Mouse (Mus musculus) neural tube, embryonic 13.5 days (tissue): ENCODE results near the gene Gm49361. TPM values are rescaled to one million over a fixed set of nuclear protein-coding genes. Genes with fewer than 3 reads are reported as not detected.

ENCODE experiments used
- ATAC-seq: fragments of 200-750 bp; cut with Nextera tagmentation; 2 replicates; pipeline ENCODE4 v1.8.0; 2017; ENCODE audit warnings: low read depth, mild to moderate bottlenecking, moderate TSS enrichment, moderate library complexity
- H3K27ac ChIP-seq: fragments of 300-500 bp; sonication (generic); replicated peaks from 2 replicates; pipeline ENCODE4 v1.5.1; 2015; ENCODE audit warnings: moderate library complexity, mild to moderate bottlenecking, inconsistent platforms
- H3K27me3 ChIP-seq: fragments of 300-500 bp; sonication (generic); 2 replicates; pipeline ENCODE4 v1.6.1; 2015; ENCODE audit warnings: mild to moderate bottlenecking, inconsistent platforms
- H3K36me3 ChIP-seq: fragments of 300-500 bp; sonication (generic); 2 replicates; pipeline ENCODE4 v1.6.1; 2015; ENCODE audit warnings: mild to moderate bottlenecking, inconsistent platforms
- H3K4me1 ChIP-seq: fragments of 300-500 bp; sonication (generic); replicated peaks from 2 replicates; pipeline ENCODE4 v1.6.1; 2015; ENCODE audit warnings: inconsistent platforms
- H3K4me2 ChIP-seq: fragments of 300-500 bp; sonication (generic); 2 replicates; pipeline ENCODE4 v1.6.1; 2015; ENCODE audit warnings: inconsistent platforms, mild to moderate bottlenecking, moderate library complexity
- H3K4me3 ChIP-seq: fragments of 300-500 bp; sonication (generic); 2 replicates; pipeline ENCODE4 v1.5.1; 2015; ENCODE audit warnings: mild to moderate bottlenecking, inconsistent platforms
- H3K9ac ChIP-seq: fragments of 300-500 bp; sonication (generic); 2 replicates; pipeline ENCODE4 v1.6.1; 2015; ENCODE audit warnings: moderate library complexity, mild to moderate bottlenecking, inconsistent platforms
- H3K9me3 ChIP-seq: fragments of 300-500 bp; sonication (generic); 2 replicates; pipeline ENCODE4 v1.6.1; 2016; ENCODE audit warnings: inconsistent platforms
- WGBS: fragments of 180-500 bp; shearing (Covaris S2); methylation state at CpG from one replicate; pipeline ENCODE4 v1.1.7; 2015; 5-methylcytosine and 5-hydroxymethylcytosine counted together
- polyA plus RNA-seq: library from polyadenylated mRNA; unstranded; fragments of >200 nt; fragmentation: Nextera tagmentation; extraction: Ambion mirVana; gene quantifications from 2 replicates; pipeline ENCODE4 v1.2.1, GENCODE M21; 2015

The Gm49361 gene
- polyA plus RNA-seq, 1 experiment from 2014 or later, result not detected

GRCm38 (mm10) chr14:57609816-57610329, 136.0 kb downstream of the Gm49361 start:
- no peaks in the 10 kb centered on the region for H3K27me3 ChIP-seq
- H3K36me3 ChIP-seq, result no peaks in the 10 kb centered on the region
- H3K4me3 ChIP-seq, result no peak overlapping the region
- no peak overlapping the region for H3K27ac ChIP-seq
- ATAC-seq, result no peak
- H3K4me1 ChIP-seq, result peaks cover 16% of the 10 kb centered on the region
- no peak overlapping the region for H3K4me2 ChIP-seq
- no peaks in the 10 kb centered on the region for H3K9me3 ChIP-seq
- WGBS, result 85% methylated on average over 4 of the region's 4 CpGs
- H3K9ac ChIP-seq, result no peak overlapping the region

GRCm38 (mm10) chr14:57607500-57607899, 138.4 kb downstream of the Gm49361 start:
- peaks cover 16% of the 10 kb centered on the region for H3K4me1 ChIP-seq
- ATAC-seq, result peak; percentile 84
- 42% methylated on average over 1 of the region's 1 CpGs for WGBS

GRCm38 (mm10) chr14:57606663-57607365, 139.1 kb downstream of the Gm49361 start:
- H3K9ac ChIP-seq, result no peak overlapping the region
- H3K4me2 ChIP-seq, result no peak overlapping the region
- peaks cover 16% of the 10 kb centered on the region for H3K4me1 ChIP-seq
- no peaks in the 10 kb centered on the region for H3K9me3 ChIP-seq
- WGBS, result 74% methylated on average over 8 of the region's 8 CpGs
- H3K27ac ChIP-seq, result no peak overlapping the region
- H3K27me3 ChIP-seq, result no peaks in the 10 kb centered on the region
- ATAC-seq, result no peak
- H3K4me3 ChIP-seq, result no peak overlapping the region
- H3K36me3 ChIP-seq, result peaks cover 19% of the 10 kb centered on the region

More at GRCm38 (mm10) chr14:57607500-57607899, 138.4 kb downstream of the Gm49361 start:
- no peak overlapping the region for H3K9ac ChIP-seq
- H3K9me3 ChIP-seq, result no peaks in the 10 kb centered on the region
- peak overlapping the region; percentile 64; the same call in 1 of the 2 replicates for H3K27ac ChIP-seq
- H3K4me3 ChIP-seq, result no peak overlapping the region
- H3K27me3 ChIP-seq, result no peaks in the 10 kb centered on the region
- H3K36me3 ChIP-seq, result peaks cover 13% of the 10 kb centered on the region
- H3K4me2 ChIP-seq, result no peak overlapping the region

- WGBS, result 97% methylated on average over 5 of the region's 5 CpGs
- peaks cover 69% of the 10 kb centered on the region for H3K36me3 ChIP-seq
Observed at GRCm38 (mm10) chr14:57593279-57593678, 152.6 kb downstream of the Gm49361 start.

More at GRCm38 (mm10) chr14:57593279-57593678, 152.6 kb downstream of the Gm49361 start:
- no peak overlapping the region for H3K27ac ChIP-seq
- no peak for ATAC-seq
- no peaks in the 10 kb centered on the region for H3K4me1 ChIP-seq
- H3K9me3 ChIP-seq, result no peaks in the 10 kb centered on the region
- no peak overlapping the region for H3K4me2 ChIP-seq
- no peak overlapping the region for H3K9ac ChIP-seq
- H3K27me3 ChIP-seq, result no peaks in the 10 kb centered on the region
- no peak overlapping the region for H3K4me3 ChIP-seq

Other genes starting within 250 kb of the Gm49361 start
- gene Il17d, start 221.3 kb downstream of the Gm49361 start, polyA plus RNA-seq, result 3.9 and 4.7 TPM in 2 replicates
- 92.3 and 108 TPM in 2 replicates for gene Eef1akmt1, start 174.5 kb downstream of the Gm49361 start, polyA plus RNA-seq
- gene Xpo4, start 80.7 kb downstream of the Gm49361 start, polyA plus RNA-seq, result 12.0 and 14.3 TPM in 2 replicates
- gene Lats2, start 12.3 kb upstream of the Gm49361 start, polyA plus RNA-seq, result 10.8 and 11.2 TPM in 2 replicates
- gene Sap18, start 52.1 kb upstream of the Gm49361 start, polyA plus RNA-seq, result 24.6 and 31.0 TPM in 2 replicates
- gene Ska3, start 80.1 kb upstream of the Gm49361 start, polyA plus RNA-seq, result 7.7 and 10.1 TPM in 2 replicates
- 132 and 152 TPM in 2 replicates for gene Mrpl57, start 80.1 kb upstream of the Gm49361 start, polyA plus RNA-seq
- gene Zdhhc20, start 144.2 kb upstream of the Gm49361 start, polyA plus RNA-seq, result 48.9 and 50.9 TPM in 2 replicates